Mouse (Mus musculus) myocyte (in vitro differentiated cells): ENCODE measurements around the gene Cdc34. TPM values are rescaled to one million over a fixed set of nuclear protein-coding genes. Genes with fewer than 3 reads are reported as not detected.

Experiments
- H3K27me3 ChIP-seq: one replicate; pipeline ENCODE4 v1.6.1; 2011; ENCODE audit not compliant: control insufficient read depth, insufficient read depth, insufficient read length
- H3K36me3 ChIP-seq: one replicate; pipeline ENCODE4 v1.6.1; 2011; ENCODE audit not compliant: control insufficient read depth, insufficient read depth
- H3K4me2 ChIP-seq: one replicate; pipeline ENCODE4 v1.6.1; 2011; ENCODE audit warnings: low read depth, control low read depth
- H3K4me3 ChIP-seq: one replicate; pipeline ENCODE4 v1.5.1; 2011; ENCODE audit warnings: mild to moderate bottlenecking, control low read depth, moderate library complexity
- H3K79me2 ChIP-seq: one replicate; pipeline ENCODE4 v1.6.1; 2011; ENCODE audit not compliant: control insufficient read depth, insufficient read depth
- H3ac ChIP-seq: one replicate; pipeline ENCODE4 v1.6.1; 2011; ENCODE audit not compliant: control insufficient read depth, insufficient read length
- CEBPB ChIP-seq: IDR thresholded peaks from 2 replicates; pipeline ENCODE4 v1.6.1; 2011; ENCODE audit warnings: mild to moderate bottlenecking, moderate library complexity; ENCODE audit not compliant: poor library complexity, insufficient read depth, severe bottlenecking
- E2F4 ChIP-seq: IDR thresholded peaks from one replicate; pipeline ENCODE4 v1.6.1; 2011; ENCODE audit warnings: mild to moderate bottlenecking, control low read depth, moderate library complexity; ENCODE audit not compliant: insufficient read depth
- MAX ChIP-seq: IDR thresholded peaks from one replicate; pipeline ENCODE4 v1.6.1; 2011; ENCODE audit warnings: low read depth, mild to moderate bottlenecking, control low read depth
- MYOD1 ChIP-seq, 3 experiments: IDR thresholded peaks; one replicate each; pipeline ENCODE4 v1.6.1; 2011; ENCODE audit warnings: control low read depth in 2 of 3, low read depth in 2 of 3, mild to moderate bottlenecking in 2 of 3, moderate library complexity in 1 of 3; ENCODE audit not compliant: insufficient read length in 2 of 3, control insufficient read depth in 1 of 3
- MYOG ChIP-seq, 3 experiments: IDR thresholded peaks; one replicate each; pipeline ENCODE4 v1.6.1; 2011; ENCODE audit warnings: control low read depth in 2 of 3, low read depth in 2 of 3, mild to moderate bottlenecking in 2 of 3; ENCODE audit not compliant: insufficient read length in 2 of 3, control insufficient read depth in 1 of 3, insufficient read depth in 1 of 3
- POLR2A ChIP-seq: IDR thresholded peaks from one replicate; pipeline ENCODE4 v1.6.1; 2011; ENCODE audit warnings: low read depth, mild to moderate bottlenecking, control low read depth, moderate library complexity; ENCODE audit not compliant: insufficient read length
- POLR2AphosphoS2 ChIP-seq: IDR thresholded peaks from one replicate; pipeline ENCODE4 v1.6.1; 2011; ENCODE audit warnings: low read depth, control low read depth; ENCODE audit not compliant: insufficient read length
- REST ChIP-seq: IDR thresholded peaks from one replicate; pipeline ENCODE4 v1.6.1; 2011; ENCODE audit warnings: mild to moderate bottlenecking, control low read depth, moderate library complexity; ENCODE audit not compliant: insufficient read depth, insufficient read length
- SRF ChIP-seq: IDR thresholded peaks from one replicate; pipeline ENCODE4 v1.6.1; 2011; ENCODE audit warnings: low read depth; ENCODE audit not compliant: control insufficient read depth, insufficient read length
- TCF12 ChIP-seq: IDR thresholded peaks from one replicate; pipeline ENCODE4 v1.6.1; 2011; ENCODE audit warnings: mild to moderate bottlenecking, control low read depth; ENCODE audit not compliant: poor library complexity, insufficient read depth, severe bottlenecking
- TCF3 ChIP-seq: IDR thresholded peaks from one replicate; pipeline ENCODE4 v1.6.1; 2011; ENCODE audit warnings: low read depth, control low read depth; ENCODE audit not compliant: insufficient read length
- USF1 ChIP-seq: IDR thresholded peaks from one replicate; pipeline ENCODE4 v1.6.1; 2011; ENCODE audit warnings: low read depth, mild to moderate bottlenecking, control low read depth, moderate library complexity
- polyA plus RNA-seq: library from polyadenylated mRNA; unstranded; fragments of >200 nt; fragmentation: generic; extraction: Trizol; gene quantifications from one replicate; pipeline ENCODE4 v1.2.1, GENCODE M21; 2012; ENCODE audit warnings: missing spikeins

The Cdc34 gene
- polyA plus RNA-seq, 1 experiment, result 299 TPM

DNA sequence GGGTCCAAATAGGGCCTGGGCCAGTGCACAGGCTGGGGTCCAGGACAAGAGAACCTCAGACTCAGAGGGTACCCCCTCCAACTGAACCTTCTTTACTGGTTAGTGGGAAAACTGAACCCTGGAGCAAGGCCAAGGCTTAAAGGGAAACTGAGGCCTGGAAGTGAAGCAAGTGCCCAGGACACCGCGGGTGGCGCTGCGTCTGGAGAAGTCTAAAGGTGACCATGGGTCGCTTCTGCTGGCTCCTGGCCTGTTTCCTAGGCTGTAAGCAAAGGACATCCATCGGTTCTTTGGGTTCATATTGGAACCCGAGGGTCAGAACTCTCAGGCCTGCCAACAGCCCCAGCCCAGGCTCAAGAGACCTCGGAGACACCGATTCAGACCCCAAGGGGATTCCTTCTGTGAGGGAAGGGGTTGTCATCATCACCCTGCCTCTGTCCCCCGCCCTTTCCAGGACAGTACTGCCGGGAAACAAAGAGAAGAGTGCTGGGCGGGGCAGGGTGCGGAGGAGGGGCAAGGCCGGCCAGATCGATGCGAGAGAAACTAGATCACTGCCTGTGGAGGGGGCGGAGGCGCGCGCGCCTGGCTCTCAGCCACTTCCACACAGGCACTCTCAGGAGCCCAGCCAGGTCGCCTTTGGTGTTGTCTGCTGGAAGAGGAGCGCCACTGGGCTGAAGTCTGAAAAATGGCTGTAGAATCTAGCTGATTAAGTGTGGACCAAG, 43.4 kb upstream of the Cdc34 start:
- H3K4me2 ChIP-seq, result peak overlapping the region; percentile 79
- H3K27me3 ChIP-seq, result peaks cover 24% of the 10 kb centered on the region
- H3K36me3 ChIP-seq, result no peaks in the 10 kb centered on the region
- H3K4me3 ChIP-seq, result peak overlapping the region; percentile 14
- no peak for TF ChIP-seq E2F4
- no peak for TF ChIP-seq MAX
- no peak for TF ChIP-seq TCF12
- TF ChIP-seq USF1, result no peak
- TF ChIP-seq REST, result no peak
- TF ChIP-seq MYOG (IDR thresholded peaks at IDR 0.05; ENCODE audit: control insufficient read depth in 1 of 3, insufficient read depth in 1 of 3, insufficient read length in 2 of 3, low read depth in 2 of 3), result no peak
- no peak for TF ChIP-seq SRF
- TF ChIP-seq TCF3, result no peak
- no peak for TF ChIP-seq MYOD1 (IDR thresholded peaks at IDR 0.05; ENCODE audit: control insufficient read depth in 1 of 3, insufficient read length in 2 of 3, low read depth in 2 of 3)
- no peak for TF ChIP-seq POLR2A
- TF ChIP-seq CEBPB, result no peak
- no peak for TF ChIP-seq POLR2AphosphoS2
- no peak overlapping the region for H3ac ChIP-seq
- no peaks in the 10 kb centered on the region for H3K79me2 ChIP-seq

DNA sequence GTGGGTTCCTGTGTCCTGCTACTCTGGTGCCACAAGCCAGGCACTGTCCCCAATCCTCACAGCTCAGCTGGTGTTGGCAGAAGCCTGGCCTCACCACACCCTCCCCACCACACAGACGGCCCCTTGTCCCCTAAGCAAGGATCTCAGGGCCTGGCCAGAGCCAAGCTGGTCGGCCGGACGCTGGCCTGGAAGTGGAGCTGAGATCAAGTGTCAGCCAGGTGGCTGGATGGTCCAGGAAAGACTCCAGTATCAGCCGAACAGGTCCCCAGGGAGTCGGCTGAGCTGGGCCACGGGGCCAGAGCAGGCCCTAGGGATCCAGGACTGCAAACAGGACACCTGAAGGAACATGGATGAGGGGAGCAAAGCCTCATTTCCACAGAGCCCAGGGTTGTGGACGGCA, 36.3 kb upstream of the Cdc34 start, which contains the start of gene Odf3l2:
Gene Odf3l2, minus strand, starts transcription at position 28 of the 400 bp plus-strand sequence.
- Histone ChIP-seq H3ac (no peak within 1 kb of the TSS), H3K4me2 (no peak within 1 kb of the TSS), H3K27me3 (peaks cover 32% of the 10 kb centered on the region), H3K79me2 (no peaks in the 10 kb centered on the region), H3K4me3 (no peak within 1 kb of the TSS), H3K36me3 (no peaks in the 10 kb centered on the region)
- TF ChIP-seq MAX (no peak), POLR2A (no peak), E2F4 (no peak), MYOD1 (IDR thresholded peaks at IDR 0.05; ENCODE audit: control insufficient read depth in 1 of 3, insufficient read length in 2 of 3, low read depth in 2 of 3) (no peak), CEBPB (no peak), REST (no peak), TCF12 (no peak), POLR2AphosphoS2 (no peak), USF1 (no peak), SRF (no peak), MYOG (IDR thresholded peaks at IDR 0.05; ENCODE audit: control insufficient read depth in 1 of 3, insufficient read depth in 1 of 3, insufficient read length in 2 of 3, low read depth in 2 of 3) (no peak), TCF3 (no peak)

GRCm38 (mm10) chr10:79649070-79649751, 32.8 kb upstream of the Cdc34 start:
- no peaks in the 10 kb centered on the region for H3K36me3 ChIP-seq
- no peak for TF ChIP-seq E2F4
- TF ChIP-seq MYOD1 (IDR thresholded peaks at IDR 0.05; ENCODE audit: control insufficient read depth in 1 of 3, insufficient read length in 2 of 3, low read depth in 2 of 3), result no peak
- TF ChIP-seq TCF3, result no peak
- TF ChIP-seq USF1, result no peak
- TF ChIP-seq MYOG (IDR thresholded peaks at IDR 0.05; ENCODE audit: control insufficient read depth in 1 of 3, insufficient read depth in 1 of 3, insufficient read length in 2 of 3, low read depth in 2 of 3), result no peak
- no peak for TF ChIP-seq SRF
- TF ChIP-seq TCF12, result no peak
- TF ChIP-seq REST, result no peak
- no peak for TF ChIP-seq CEBPB
- no peak for TF ChIP-seq MAX
- TF ChIP-seq POLR2AphosphoS2, result no peak
- TF ChIP-seq POLR2A, result no peak
- no peak overlapping the region for H3ac ChIP-seq
- no peak overlapping the region for H3K4me3 ChIP-seq
- H3K27me3 ChIP-seq, result peaks cover 37% of the 10 kb centered on the region
- H3K79me2 ChIP-seq, result no peaks in the 10 kb centered on the region
- no peak overlapping the region for H3K4me2 ChIP-seq

GRCm38 (mm10) chr10:79652789-79653188, 29.2 kb upstream of the Cdc34 start:
- H3K4me2 ChIP-seq, result no peak overlapping the region
- H3K4me3 ChIP-seq, result no peak overlapping the region
- no peaks in the 10 kb centered on the region for H3K79me2 ChIP-seq
- H3K27me3 ChIP-seq, result peaks cover 29% of the 10 kb centered on the region
- H3ac ChIP-seq, result no peak overlapping the region
- H3K36me3 ChIP-seq, result no peaks in the 10 kb centered on the region
- no peak for TF ChIP-seq SRF
- TF ChIP-seq TCF3, result no peak
- no peak for TF ChIP-seq POLR2A
- TF ChIP-seq MAX, result no peak
- no peak for TF ChIP-seq POLR2AphosphoS2
- TF ChIP-seq TCF12, result no peak
- TF ChIP-seq MYOD1 (IDR thresholded peaks at IDR 0.05; ENCODE audit: control insufficient read depth in 1 of 3, insufficient read length in 2 of 3, low read depth in 2 of 3), result no peak
